ENCODE assay signal across 8 mouse cellular contexts in genomic region chr2:131530623-131531008, GRCm38 (mm10). TPM values are rescaled to one million over a fixed set of nuclear protein-coding genes. Genes with fewer than 3 reads are reported as not detected.
DNase-seq lines count a peak whose midpoint lies in the region; ATAC-seq and TF ChIP-seq lines count a peak whose summit lies in the region.

No protein-coding gene starts in this region.

- H3K36me3 ChIP-seq in ES-E14 (ENCODE audit: control insufficient read depth, insufficient read depth, low read length, poor library complexity, severe bottlenecking): no peaks in the 10 kb centered on the region
- H3K36me3 ChIP-seq in midbrain, embryonic 15.5 days (replicated peaks): no peaks in the 10 kb centered on the region

- in situ Hi-C loops in ES-E14 (cut with MboI; ENCODE audit: low sequenced_read_pairs in 2 of 2, unreplicated experiment in 2 of 2): no loop called here

- H3K4me1 ChIP-seq in ES-E14 (ENCODE audit: control insufficient read depth in 2 of 2, insufficient read depth in 2 of 2, low read length in 2 of 2, poor library complexity in 1 of 2): no peaks in the 10 kb centered on the region
- H3K4me1 ChIP-seq in cerebellum, adult 2 months (ENCODE audit: control insufficient read depth, insufficient read depth, low read length): no peaks in the 10 kb centered on the region; the same call in 1 of the 2 replicates
- H3K4me1 ChIP-seq in midbrain, embryonic 15.5 days: no peaks in the 10 kb centered on the region

- peak in 1 of 2 experiments; percentile 58 for DNase-seq in layer of hippocampus, adult 2 months (ENCODE audit: low spot score in 2 of 2)
- DNase-seq in layer of hippocampus, adult 9-11 months: no peak
- DNase-seq in ES-E14 (ENCODE audit: low read depth, low spot score): peak; percentile 68
- DNase-seq in cerebellum, adult 2 months: peak in 1 of 2 experiments; percentile 46
- DNase-seq in heart, postnatal 4 days: peak; percentile 73
- peak; percentile 52 for DNase-seq in liver
- DNase-seq in thymus, postnatal 25 days: peak; percentile 58

- H3K27me3 ChIP-seq in cerebellum, adult 2 months (ENCODE audit: control insufficient read depth, insufficient read depth, low read length): no peaks in the 10 kb centered on the region
- H3K27me3 ChIP-seq in midbrain, embryonic 15.5 days (replicated peaks): no peaks in the 10 kb centered on the region

- peak; percentile 80 for TF ChIP-seq CTCF in layer of hippocampus, adult 2 months (conservative IDR thresholded peaks at IDR 0.05)
- peak; percentile 65; the same call in 1 of the 2 replicates for TF ChIP-seq CTCF in cerebellum, adult 2 months (IDR thresholded peaks at IDR 0.05; ENCODE audit: borderline replicate concordance, insufficient read depth, low read depth, low read length)

- no peak overlapping the region for H3K4me2 ChIP-seq in midbrain, embryonic 15.5 days

- WGBS in cerebellum, adult 2 months: 13% methylated on average over 9 of the region's 9 CpGs
- 21% methylated on average over 9 of the region's 9 CpGs for WGBS in midbrain, embryonic 15.5 days

- no peak overlapping the region for H3K4me3 ChIP-seq in layer of hippocampus, adult 2 months
- H3K4me3 ChIP-seq in ES-E14 (ENCODE audit: insufficient read depth in 1 of 2, low read depth in 1 of 2, low read length in 2 of 2, poor library complexity in 1 of 2, severe bottlenecking in 1 of 2): no peak overlapping the region
- H3K4me3 ChIP-seq in cerebellum, adult 2 months (replicated peaks; ENCODE audit: insufficient read depth, low read depth, low read length): no peak overlapping the region
- no peak overlapping the region for H3K4me3 ChIP-seq in midbrain, embryonic 15.5 days

- no peaks in the 10 kb centered on the region for H3K9me3 ChIP-seq in ES-E14 (ENCODE audit: control insufficient read depth, insufficient read depth, low read depth, low read length)
- H3K9me3 ChIP-seq in midbrain, embryonic 15.5 days: no peaks in the 10 kb centered on the region

- peak; percentile 68 for ATAC-seq in midbrain, embryonic 15.5 days (replicated peaks)

- no peak overlapping the region for H3K9ac ChIP-seq in ES-E14 (ENCODE audit: insufficient read depth, low read depth, low read length, poor library complexity, severe bottlenecking)
- H3K9ac ChIP-seq in midbrain, embryonic 15.5 days: no peak overlapping the region

- no peak for TF ChIP-seq POLR2A in cerebellum, adult 2 months (IDR thresholded peaks at IDR 0.05; ENCODE audit: borderline replicate concordance, insufficient read depth, low read length)

- H3K27ac ChIP-seq in layer of hippocampus, adult 2 months: no peak overlapping the region
- H3K27ac ChIP-seq in ES-E14 (ENCODE audit: insufficient read depth, low read depth, low read length, poor library complexity, severe bottlenecking): no peak overlapping the region
- no peak overlapping the region for H3K27ac ChIP-seq in cerebellum, adult 2 months (ENCODE audit: insufficient read depth, low read length)
- no peak overlapping the region for H3K27ac ChIP-seq in midbrain, embryonic 15.5 days

TF ChIP-seq in ES-E14, 5 proteins besides CTCF, POLR2A, EP300 and RAD21:
- no peak for TF ChIP-seq ZNF384 (IDR thresholded peaks at IDR 0.05; ENCODE audit: low read depth, low read length)
- no peak for TF ChIP-seq CHD2 (IDR thresholded peaks at IDR 0.05; ENCODE audit: low read depth, low read length)
- no peak for TF ChIP-seq HCFC1 (IDR thresholded peaks at IDR 0.05; ENCODE audit: borderline replicate concordance, insufficient read depth, low read length)
- no peak for TF ChIP-seq MAFK (IDR thresholded peaks at IDR 0.05; ENCODE audit: insufficient read depth, low read depth, low read length)
- TF ChIP-seq ZC3H11A (IDR thresholded peaks at IDR 0.05; ENCODE audit: borderline replicate concordance, low read depth, low read length): peak; percentile 23; the same call in 1 of the 2 replicates

RNA-seq across cellular contexts. Expression of gene Adra1d, which starts 31.5 kb away (rescaled TPM):
- 10 to 100 TPM; 89.5 to 98.6 TPM for total RNA-seq in layer of hippocampus, adult 2 months (2021)
- 0.79 and 0.85 TPM in 2 replicates for total RNA-seq in ES-E14 (2012; rRNA removed)
- polyA plus RNA-seq in cerebellum, adult 2 months (2012; rRNA removed): 7.0 and 7.8 TPM in 2 replicates
- total RNA-seq in heart, postnatal 4 days (2021): 1 to 10 TPM; 2.8 to 3.8 TPM
- polyA plus RNA-seq in midbrain, embryonic 15.5 days (2015; fragmentation: Nextera tagmentation; extraction: Ambion mirVana): 0.19 TPM in 1 of 2 replicates, not detected in the other

RNA-seq across cellular contexts. Expression of gene Smox, which starts 39.3 kb away (rescaled TPM):
- 10 to 100 TPM; 84.5 to 85.8 TPM for total RNA-seq in layer of hippocampus, adult 2 months (2021)
- total RNA-seq in ES-E14 (2012; rRNA removed): 12.9 and 16.1 TPM in 2 replicates
- 93.0 and 93.4 TPM in 2 replicates for polyA plus RNA-seq in cerebellum, adult 2 months (2012; rRNA removed)
- 10 to 100 TPM; 33.7 to 35.2 TPM for total RNA-seq in heart, postnatal 4 days (2021)
- polyA plus RNA-seq in midbrain, embryonic 15.5 days (2015; fragmentation: Nextera tagmentation; extraction: Ambion mirVana): 49.0 and 50.7 TPM in 2 replicates

Comparison
In these comparisons a context has a peak if more than half of its experiments do, and no peak if none do; other contexts are left out.
1. RNA of gene Adra1d, which starts 31.5 kb away (total RNA-seq): 89.5 to 98.6 TPM in layer of hippocampus, adult 2 months; 2.8 to 3.8 TPM in heart, postnatal 4 days and 0.79 to 0.85 TPM in ES-E14; every median in the first group is over 10 times any median in the second.